Mouse (Mus musculus): ENCODE measurements at regions not wholly inside any gene's neighbourhood (a gene's known extent, or its start where the extent isn't known, plus 50 kb on each side); places are given as distances from the start of the nearest gene placed in this dataset.

DNA sequence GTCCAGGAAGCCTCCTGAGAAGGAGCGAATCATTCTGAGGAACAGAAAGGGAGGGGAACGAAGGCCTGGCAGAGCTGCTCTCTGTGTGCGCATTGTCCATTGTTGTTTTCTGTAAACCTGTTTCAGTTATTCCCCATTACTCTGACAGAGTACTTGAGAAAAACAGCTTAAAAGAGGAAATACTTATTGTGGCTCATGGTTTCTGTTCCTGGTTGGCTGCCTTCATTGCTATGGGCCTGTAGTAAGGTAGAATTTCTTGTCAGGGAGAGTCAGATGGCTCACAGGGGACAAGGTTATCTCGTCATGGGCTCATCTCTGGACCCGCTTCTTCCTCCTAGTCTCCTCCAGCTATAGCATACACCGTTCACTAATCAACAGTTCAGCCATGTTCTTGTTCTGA is 2112.9 kb downstream of the 4930444P10Rik start:
- no peaks in the 10 kb centered on the region for H3K27me3 ChIP-seq (ENCODE audit: control insufficient read depth, insufficient read depth, low read depth, low read length)
- H3K4me1 ChIP-seq (ENCODE audit: control insufficient read depth, insufficient read depth, low read length), result no peaks in the 10 kb centered on the region
- ATAC-seq, result no peak
- H3K9me3 ChIP-seq (replicated peaks; ENCODE audit: control insufficient read depth, low read length, poor library complexity, severe bottlenecking), result no peaks in the 10 kb centered on the region
- 90% methylated on average over 6 of the region's 6 CpGs for WGBS
- H3K4me3 ChIP-seq (ENCODE audit: low read depth, low read length), result no peak overlapping the region
- no peak overlapping the region for H3K27ac ChIP-seq (ENCODE audit: low read length)
- no peak overlapping the region for H3K4me2 ChIP-seq (ENCODE audit: low read length)
- H3K9ac ChIP-seq (ENCODE audit: low read depth, low read length), result no peak overlapping the region
- H3K36me3 ChIP-seq (ENCODE audit: control insufficient read depth, insufficient read depth, low read length), result no peaks in the 10 kb centered on the region

GRCm38 (mm10) chr1:13978640-13979039 is 2114.5 kb downstream of the 4930444P10Rik start:
- H3K9me3 ChIP-seq (replicated peaks; ENCODE audit: control insufficient read depth, low read length, poor library complexity, severe bottlenecking), result no peaks in the 10 kb centered on the region
- H3K4me1 ChIP-seq (ENCODE audit: control insufficient read depth, insufficient read depth, low read length), result no peaks in the 10 kb centered on the region
- no peak for ATAC-seq
- no peak overlapping the region for H3K9ac ChIP-seq (ENCODE audit: low read depth, low read length)
- H3K27me3 ChIP-seq (ENCODE audit: control insufficient read depth, insufficient read depth, low read depth, low read length), result no peaks in the 10 kb centered on the region
- no peak overlapping the region for H3K27ac ChIP-seq (ENCODE audit: low read length)
- no peak overlapping the region for H3K4me2 ChIP-seq (ENCODE audit: low read length)
- 91% methylated on average over 3 of the region's 3 CpGs for WGBS
- H3K36me3 ChIP-seq (ENCODE audit: control insufficient read depth, insufficient read depth, low read length), result no peaks in the 10 kb centered on the region
- H3K4me3 ChIP-seq (ENCODE audit: low read depth, low read length), result no peak overlapping the region

DNA sequence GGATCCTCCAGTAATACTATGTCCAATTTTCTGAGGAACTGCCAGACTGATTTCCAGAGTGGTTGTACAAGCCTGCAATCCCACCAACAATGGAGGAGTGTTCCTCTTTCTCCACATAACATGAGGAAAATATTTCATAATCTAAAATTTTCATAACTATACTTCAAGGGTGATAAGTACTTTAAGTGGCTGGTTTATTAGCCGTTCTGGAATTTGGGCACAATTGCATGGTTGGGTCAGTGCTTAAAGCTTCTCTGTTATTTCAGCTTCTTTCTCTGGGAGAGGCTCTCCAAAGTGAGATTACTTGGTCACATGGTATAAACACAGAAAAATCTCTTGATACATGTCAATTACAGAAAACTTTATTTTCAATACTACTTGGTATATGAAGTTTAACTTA is 2115.9 kb downstream of the 4930444P10Rik start:
- ATAC-seq, result no peak
- no peaks in the 10 kb centered on the region for H3K27me3 ChIP-seq (ENCODE audit: control insufficient read depth, insufficient read depth, low read depth, low read length)
- no peak overlapping the region for H3K27ac ChIP-seq (ENCODE audit: low read length)
- H3K4me2 ChIP-seq (ENCODE audit: low read length), result no peak overlapping the region
- WGBS, result 87% methylated on average over 1 of the region's 1 CpGs
- H3K4me1 ChIP-seq (ENCODE audit: control insufficient read depth, insufficient read depth, low read length), result no peaks in the 10 kb centered on the region
- H3K9me3 ChIP-seq (replicated peaks; ENCODE audit: control insufficient read depth, low read length, poor library complexity, severe bottlenecking), result no peaks in the 10 kb centered on the region
- H3K36me3 ChIP-seq (ENCODE audit: control insufficient read depth, insufficient read depth, low read length), result no peaks in the 10 kb centered on the region
- H3K9ac ChIP-seq (ENCODE audit: low read depth, low read length), result no peak overlapping the region
- no peak overlapping the region for H3K4me3 ChIP-seq (ENCODE audit: low read depth, low read length)

DNA sequence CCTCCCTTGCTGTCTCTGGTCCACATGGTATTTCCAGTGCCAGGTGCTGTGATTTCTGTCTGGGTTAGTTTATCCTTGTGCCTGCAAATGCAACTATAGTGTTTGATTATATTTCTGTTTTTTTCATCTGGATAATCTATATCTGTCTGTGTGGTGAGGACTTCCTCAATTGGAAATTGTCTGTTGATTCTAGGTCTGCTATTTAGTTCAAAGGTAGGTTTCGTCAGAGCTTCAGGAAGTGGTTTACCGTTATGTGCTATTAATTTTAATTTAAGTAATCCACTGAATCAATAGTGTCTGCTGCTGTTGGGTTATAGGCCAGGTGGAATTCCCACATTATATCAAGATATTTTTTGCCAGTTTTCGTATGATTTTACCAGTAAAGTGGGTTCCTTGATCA is 2143.9 kb downstream of the 4930444P10Rik start:
- no peaks in the 10 kb centered on the region for H3K36me3 ChIP-seq (ENCODE audit: control insufficient read depth, insufficient read depth, low read length)
- ATAC-seq, result no peak
- WGBS, result 94% methylated on average over 3 of the region's 3 CpGs
- H3K4me1 ChIP-seq (ENCODE audit: control insufficient read depth, insufficient read depth, low read length), result no peaks in the 10 kb centered on the region
- no peaks in the 10 kb centered on the region for H3K27me3 ChIP-seq (ENCODE audit: control insufficient read depth, insufficient read depth, low read depth, low read length)
- H3K9ac ChIP-seq (ENCODE audit: low read depth, low read length), result no peak overlapping the region
- no peak overlapping the region for H3K4me2 ChIP-seq (ENCODE audit: low read length)
- H3K27ac ChIP-seq (ENCODE audit: low read length), result no peak overlapping the region
- H3K9me3 ChIP-seq (replicated peaks; ENCODE audit: control insufficient read depth, low read length, poor library complexity, severe bottlenecking), result no peaks in the 10 kb centered on the region
- H3K4me3 ChIP-seq (ENCODE audit: low read depth, low read length), result no peak overlapping the region

DNA sequence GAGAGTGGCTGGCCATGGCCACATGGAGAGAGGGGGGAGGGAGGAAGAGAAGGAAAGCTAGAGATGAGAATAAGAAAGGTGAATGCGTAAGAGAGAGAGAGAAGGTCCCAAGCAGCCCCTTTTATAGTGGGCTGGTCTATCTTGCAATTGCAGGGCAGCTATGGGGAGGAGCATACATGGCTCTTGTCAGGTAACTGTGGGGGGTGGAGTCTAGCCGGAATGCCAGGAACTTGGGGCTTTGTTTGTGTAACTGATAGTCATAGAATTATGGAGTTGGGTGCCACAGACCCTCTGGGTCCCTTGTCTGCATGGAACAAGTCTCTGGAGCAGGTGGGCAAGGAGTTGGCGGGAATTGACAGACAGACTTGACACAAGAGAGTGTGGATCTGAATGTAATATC is 2151.8 kb downstream of the 4930444P10Rik start:
- 97% methylated on average over 3 of the region's 3 CpGs for WGBS
- Histone ChIP-seq H3K4me2 (ENCODE audit: low read length) (no peak overlapping the region), H3K36me3 (ENCODE audit: control insufficient read depth, insufficient read depth, low read length) (no peaks in the 10 kb centered on the region), H3K4me3 (ENCODE audit: low read depth, low read length) (no peak overlapping the region), H3K27me3 (ENCODE audit: control insufficient read depth, insufficient read depth, low read depth, low read length) (no peaks in the 10 kb centered on the region), H3K9ac (ENCODE audit: low read depth, low read length) (no peak overlapping the region), H3K4me1 (ENCODE audit: control insufficient read depth, insufficient read depth, low read length) (no peaks in the 10 kb centered on the region), H3K27ac (ENCODE audit: low read length) (no peak overlapping the region), H3K9me3 (replicated peaks; ENCODE audit: control insufficient read depth, low read length, poor library complexity, severe bottlenecking) (peaks cover 3% of the 10 kb centered on the region; the same call in 1 of the 2 replicates)
- no peak for ATAC-seq

- H3K36me3 ChIP-seq (ENCODE audit: control insufficient read depth, insufficient read depth, low read length), result no peaks in the 10 kb centered on the region
- ATAC-seq, result no peak
- H3K4me3 ChIP-seq (ENCODE audit: low read depth, low read length), result no peak overlapping the region
- no peak overlapping the region for H3K9ac ChIP-seq (ENCODE audit: low read depth, low read length)
- H3K27ac ChIP-seq (ENCODE audit: low read length), result no peak overlapping the region
- peaks cover 3% of the 10 kb centered on the region; the same call in 1 of the 2 replicates for H3K9me3 ChIP-seq (replicated peaks; ENCODE audit: control insufficient read depth, low read length, poor library complexity, severe bottlenecking)
- H3K4me2 ChIP-seq (ENCODE audit: low read length), result no peak overlapping the region
- H3K4me1 ChIP-seq (ENCODE audit: control insufficient read depth, insufficient read depth, low read length), result no peaks in the 10 kb centered on the region
- H3K27me3 ChIP-seq (ENCODE audit: control insufficient read depth, insufficient read depth, low read depth, low read length), result no peaks in the 10 kb centered on the region
Measured at GRCm38 (mm10) chr1:13938344-13938743, 2154.8 kb downstream of the 4930444P10Rik start.

DNA sequence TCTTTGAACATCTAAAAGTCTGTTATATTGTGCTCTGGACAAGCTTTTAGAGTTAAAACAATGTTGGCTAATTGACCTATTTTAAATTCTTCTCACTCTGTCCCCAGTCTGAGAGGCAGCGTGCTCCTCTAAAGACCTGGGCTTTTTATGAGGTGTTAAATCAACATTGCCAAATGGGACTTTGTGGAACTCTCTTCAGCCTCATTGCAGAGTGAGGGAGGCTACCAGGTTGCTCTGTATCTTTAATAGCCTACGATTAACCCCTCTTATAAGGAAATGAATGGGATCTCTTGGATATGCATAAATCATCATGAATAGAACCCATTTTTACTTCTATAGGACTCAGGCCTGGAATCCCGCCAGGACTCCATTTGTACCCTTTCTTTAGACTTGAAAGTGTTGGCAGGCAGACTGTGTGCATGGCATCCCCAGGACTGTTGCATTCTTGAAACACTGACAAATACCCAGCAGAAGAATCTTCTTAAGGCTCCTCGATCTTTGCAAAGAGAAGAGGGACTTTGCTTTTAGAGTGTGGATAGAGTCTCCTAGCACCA is 2157.1 kb downstream of the 4930444P10Rik start:
- H3K36me3 ChIP-seq (ENCODE audit: control insufficient read depth, insufficient read depth, low read length), result no peaks in the 10 kb centered on the region
- WGBS, result 33% methylated on average over 4 of the region's 4 CpGs
- no peak overlapping the region for H3K4me2 ChIP-seq (ENCODE audit: low read length)
- peak; percentile 62 for ATAC-seq
- no peak overlapping the region for H3K9ac ChIP-seq (ENCODE audit: low read depth, low read length)
- H3K4me1 ChIP-seq (ENCODE audit: control insufficient read depth, insufficient read depth, low read length), result no peaks in the 10 kb centered on the region
- H3K9me3 ChIP-seq (replicated peaks; ENCODE audit: control insufficient read depth, low read length, poor library complexity, severe bottlenecking), result peaks cover 3% of the 10 kb centered on the region; the same call in 1 of the 2 replicates
- H3K27me3 ChIP-seq (ENCODE audit: control insufficient read depth, insufficient read depth, low read depth, low read length), result no peaks in the 10 kb centered on the region
- no peak overlapping the region for H3K4me3 ChIP-seq (ENCODE audit: low read depth, low read length)
- no peak overlapping the region for H3K27ac ChIP-seq (ENCODE audit: low read length)

DNA sequence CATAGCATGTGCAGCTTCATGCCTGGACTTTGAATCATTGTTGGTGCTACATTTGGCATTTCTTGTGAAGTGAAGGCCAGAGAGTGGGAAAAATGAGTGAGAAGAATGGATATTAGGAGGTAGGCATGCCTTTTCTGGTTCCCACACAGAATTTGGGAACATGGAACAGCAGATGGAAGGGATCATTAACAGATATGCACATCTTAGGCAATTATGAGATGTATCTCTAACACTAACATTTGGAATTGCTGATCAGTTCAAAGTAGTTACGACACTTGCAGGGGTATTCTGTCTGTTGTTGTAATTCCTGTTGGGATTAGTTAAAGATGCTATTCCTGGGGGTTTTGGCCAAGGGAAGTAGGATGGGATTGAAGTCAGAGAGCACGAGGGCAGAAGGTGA is 2164.4 kb downstream of the 4930444P10Rik start:
- WGBS, result 98% methylated on average over 2 of the region's 2 CpGs
- no peak for ATAC-seq
- Histone ChIP-seq H3K9me3 (replicated peaks; ENCODE audit: control insufficient read depth, low read length, poor library complexity, severe bottlenecking) (no peaks in the 10 kb centered on the region), H3K4me3 (ENCODE audit: low read depth, low read length) (no peak overlapping the region), H3K4me2 (ENCODE audit: low read length) (no peak overlapping the region), H3K36me3 (ENCODE audit: control insufficient read depth, insufficient read depth, low read length) (no peaks in the 10 kb centered on the region), H3K4me1 (ENCODE audit: control insufficient read depth, insufficient read depth, low read length) (no peaks in the 10 kb centered on the region), H3K9ac (ENCODE audit: low read depth, low read length) (no peak overlapping the region), H3K27me3 (ENCODE audit: control insufficient read depth, insufficient read depth, low read depth, low read length) (no peaks in the 10 kb centered on the region), H3K27ac (ENCODE audit: low read length) (no peak overlapping the region)

- Histone ChIP-seq H3K9me3 (replicated peaks; ENCODE audit: control insufficient read depth, low read length, poor library complexity, severe bottlenecking) (no peaks in the 10 kb centered on the region), H3K4me2 (ENCODE audit: low read length) (no peak overlapping the region), H3K27me3 (ENCODE audit: control insufficient read depth, insufficient read depth, low read depth, low read length) (no peaks in the 10 kb centered on the region), H3K4me1 (ENCODE audit: control insufficient read depth, insufficient read depth, low read length) (no peaks in the 10 kb centered on the region), H3K27ac (ENCODE audit: low read length) (no peak overlapping the region), H3K4me3 (ENCODE audit: low read depth, low read length) (no peak overlapping the region), H3K36me3 (ENCODE audit: control insufficient read depth, insufficient read depth, low read length) (no peaks in the 10 kb centered on the region), H3K9ac (ENCODE audit: low read depth, low read length) (no peak overlapping the region)
- 73% methylated on average over 2 of the region's 2 CpGs for WGBS
- no peak for ATAC-seq
Measured at GRCm38 (mm10) chr1:13927964-13928363, 2165.2 kb downstream of the 4930444P10Rik start.

Data from midbrain, embryonic 16.5 days (tissue).